Mouse (Mus musculus) liver, postnatal 0 days (tissue): ENCODE measurements at regions not wholly inside any gene's neighbourhood (a gene's known extent, or its start where the extent isn't known, plus 50 kb on each side); places are given as distances from the start of the nearest gene placed in this dataset.

Experiments used
- ATAC-seq: fragments of 200-750 bp; cut with Nextera tagmentation; 2 replicates; pipeline ENCODE4 v1.8.0; 2017; ENCODE audit warnings: mild to moderate bottlenecking, moderate library complexity
- DNase-seq: peaks from one replicate; pipeline ENCODE4 v3.0.0-alpha.2; 2016
- H3K27ac ChIP-seq: fragments of 300-500 bp; sonication (generic); 2 replicates; pipeline ENCODE4 v1.5.1; 2014; ENCODE audit warnings: antibody characterized with exemption, moderate library complexity, mild to moderate bottlenecking, low read depth
- H3K27me3 ChIP-seq: fragments of 300-500 bp; sonication (generic); 2 replicates; pipeline ENCODE4 v1.6.1; 2014; ENCODE audit warnings: low read length, control low read depth, mixed read lengths; ENCODE audit not compliant: insufficient read depth
- H3K36me3 ChIP-seq: fragments of 300-500 bp; sonication (generic); replicated peaks from 2 replicates; pipeline ENCODE4 v1.6.1; 2014; ENCODE audit warnings: mild to moderate bottlenecking, control low read depth, low read length, moderate library complexity, mixed read lengths; ENCODE audit not compliant: insufficient read depth
- H3K4me1 ChIP-seq: fragments of 300-500 bp; sonication (generic); 2 replicates; pipeline ENCODE4 v1.6.1; 2014; ENCODE audit warnings: antibody characterized with exemption, mild to moderate bottlenecking, control low read depth; ENCODE audit not compliant: insufficient read depth
- H3K4me2 ChIP-seq: fragments of 300-500 bp; sonication (generic); 2 replicates; pipeline ENCODE4 v1.6.1; 2014; ENCODE audit warnings: low read depth, mild to moderate bottlenecking, low read length, moderate library complexity, mixed read lengths
- H3K4me3 ChIP-seq: fragments of 300-500 bp; sonication (generic); 2 replicates; pipeline ENCODE4 v1.5.1; 2014; ENCODE audit warnings: low read depth, low read length
- H3K9ac ChIP-seq: fragments of 300-500 bp; sonication (generic); replicated peaks from 2 replicates; pipeline ENCODE4 v1.6.1; 2014; ENCODE audit warnings: mild to moderate bottlenecking, moderate library complexity
- H3K9me3 ChIP-seq: fragments of 300-500 bp; sonication (generic); 2 replicates; pipeline ENCODE4 v1.6.1; 2016; ENCODE audit warnings: mild to moderate bottlenecking, control low read depth, low read length, mixed read lengths
- CTCF ChIP-seq: sonication (generic); IDR thresholded peaks from 2 replicates; pipeline ENCODE4 v1.5.1; 2016; ENCODE audit warnings: antibody characterized with exemption, low read depth
- EP300 ChIP-seq: IDR thresholded peaks from 2 replicates; pipeline ENCODE4 v1.6.1; 2016; ENCODE audit warnings: antibody characterized with exemption, low read depth, mild to moderate bottlenecking
- WGBS: fragments of 180-500 bp; shearing (Covaris S2); extraction: QIAGEN DNeasy Blood & Tissue Kit; methylation state at CpG from one replicate; pipeline ENCODE4 v1.1.7; 2014; ENCODE audit not compliant: insufficient replicate concordance; 5-methylcytosine and 5-hydroxymethylcytosine counted together

DNA sequence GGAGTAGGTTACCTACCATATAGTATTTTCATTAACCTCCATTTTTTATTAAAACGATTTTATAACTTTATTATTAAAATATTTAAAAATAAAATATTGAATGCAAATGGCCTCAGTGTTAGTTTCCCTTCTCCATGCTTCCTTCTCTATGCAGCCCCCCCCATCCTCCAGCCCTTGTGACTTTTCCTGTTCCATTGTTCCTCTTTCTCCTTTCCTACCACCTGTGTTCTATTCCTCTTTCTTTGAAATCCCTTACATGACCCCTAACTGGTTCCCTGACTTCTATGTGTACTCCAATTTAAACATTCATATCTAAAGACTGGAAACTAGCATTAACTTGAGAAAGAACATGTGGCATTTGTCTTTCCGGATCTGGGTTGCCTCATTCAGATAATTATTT, 101.8 kb upstream of the Dkk2 start:
- no peaks in the 10 kb centered on the region for H3K9me3 ChIP-seq
- DNase-seq = no peak
- no peaks in the 10 kb centered on the region for H3K36me3 ChIP-seq
- no peaks in the 10 kb centered on the region for H3K27me3 ChIP-seq
- no peak overlapping the region for H3K27ac ChIP-seq
- TF ChIP-seq CTCF (no peak), EP300 (no peak)
- no peak for ATAC-seq
- H3K4me3 ChIP-seq = no peak overlapping the region
- H3K9ac ChIP-seq = no peak overlapping the region
- no peaks in the 10 kb centered on the region for H3K4me1 ChIP-seq
- 66% methylated on average over 2 of the region's 2 CpGs for WGBS
- no peak overlapping the region for H3K4me2 ChIP-seq

- no peaks in the 10 kb centered on the region for H3K9me3 ChIP-seq
- no peaks in the 10 kb centered on the region for H3K36me3 ChIP-seq
- H3K4me2 ChIP-seq = no peak overlapping the region
- H3K9ac ChIP-seq = no peak overlapping the region
- no peak for TF ChIP-seq EP300
- TF ChIP-seq CTCF = no peak
- no peaks in the 10 kb centered on the region for H3K27me3 ChIP-seq
- DNase-seq (no peak), ATAC-seq (no peak)
- H3K27ac ChIP-seq = no peak overlapping the region
- no peaks in the 10 kb centered on the region for H3K4me1 ChIP-seq
- H3K4me3 ChIP-seq = no peak overlapping the region
- WGBS = 81% methylated on average over 6 of the region's 6 CpGs
These were observed 86.1 kb upstream of the Dkk2 start for GRCm38 (mm10) chr3:131998838-131999613.

GRCm38 (mm10) chr3:132006191-132006590, 78.9 kb upstream of the Dkk2 start:
- no peak for DNase-seq
- no peaks in the 10 kb centered on the region for H3K36me3 ChIP-seq
- H3K27ac ChIP-seq = no peak overlapping the region
- H3K9me3 ChIP-seq = no peaks in the 10 kb centered on the region
- 71% methylated on average over 7 of the region's 7 CpGs for WGBS
- no peak overlapping the region for H3K9ac ChIP-seq
- no peak for ATAC-seq
- TF ChIP-seq CTCF (no peak), EP300 (no peak)
- no peaks in the 10 kb centered on the region for H3K27me3 ChIP-seq
- H3K4me1 ChIP-seq = no peaks in the 10 kb centered on the region
- no peak overlapping the region for H3K4me2 ChIP-seq
- H3K4me3 ChIP-seq = no peak overlapping the region

DNA sequence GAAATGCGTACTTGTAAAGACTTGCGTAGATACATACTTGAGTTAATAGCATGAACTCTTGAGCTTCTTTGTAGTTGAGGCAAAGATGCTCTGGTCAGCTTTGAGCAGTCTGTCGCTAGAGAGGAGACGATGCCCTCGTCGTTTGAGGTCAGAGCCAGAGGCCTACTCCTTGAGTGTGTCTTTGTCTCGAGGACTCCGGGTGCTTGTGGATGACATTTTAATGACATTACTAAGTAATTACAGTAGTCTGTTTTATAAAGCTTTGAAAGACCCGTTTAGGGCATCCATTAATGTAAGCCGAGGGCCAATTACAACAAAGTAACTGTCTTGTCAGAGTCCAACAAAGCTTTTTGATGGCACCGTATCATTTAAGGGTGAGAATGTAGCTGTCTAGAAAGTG, 78.2 kb upstream of the Dkk2 start:
- H3K27ac ChIP-seq = no peak overlapping the region
- WGBS = 84% methylated on average over 11 of the region's 11 CpGs

GRCm38 (mm10) chr3:132007356-132007755, 77.7 kb upstream of the Dkk2 start:
- no peak for TF ChIP-seq CTCF
- no peak for TF ChIP-seq EP300
- DNase-seq (no peak), ATAC-seq (no peak)
- Histone ChIP-seq H3K9ac (no peak overlapping the region), H3K4me1 (no peaks in the 10 kb centered on the region), H3K36me3 (no peaks in the 10 kb centered on the region), H3K27ac (no peak overlapping the region), H3K4me2 (no peak overlapping the region), H3K9me3 (no peaks in the 10 kb centered on the region), H3K4me3 (no peak overlapping the region), H3K27me3 (no peaks in the 10 kb centered on the region)
- 71% methylated on average over 4 of the region's 4 CpGs for WGBS

More for the DNA sequence above, 78.2 kb upstream of the Dkk2 start:
- Histone ChIP-seq H3K4me2 (no peak overlapping the region), H3K4me1 (no peaks in the 10 kb centered on the region), H3K9me3 (no peaks in the 10 kb centered on the region), H3K36me3 (no peaks in the 10 kb centered on the region), H3K9ac (no peak overlapping the region), H3K4me3 (no peak overlapping the region), H3K27me3 (no peaks in the 10 kb centered on the region)
- ATAC-seq = no peak
- no peak for DNase-seq
- TF ChIP-seq EP300 (no peak), CTCF (no peak)

- 59% methylated on average over 6 of the region's 6 CpGs for WGBS
- ATAC-seq (no peak), DNase-seq (no peak)
- Histone ChIP-seq H3K36me3 (no peaks in the 10 kb centered on the region), H3K4me2 (no peak overlapping the region), H3K4me1 (no peaks in the 10 kb centered on the region), H3K27me3 (no peaks in the 10 kb centered on the region), H3K27ac (no peak overlapping the region), H3K4me3 (no peak overlapping the region), H3K9ac (no peak overlapping the region), H3K9me3 (no peaks in the 10 kb centered on the region)
- TF ChIP-seq CTCF (no peak), EP300 (no peak)
These were observed 69.9 kb upstream of the Dkk2 start for GRCm38 (mm10) chr3:132015205-132015604.
